Mouse (Mus musculus): Measurements from ENCODE around the gene Rnf7. TPM values are rescaled to one million over a fixed set of nuclear protein-coding genes. Genes with fewer than 3 reads are reported as not detected.

Rnf7 gene
- polyA plus RNA-seq (2015; fragmentation: Nextera tagmentation; extraction: Ambion mirVana), result 111 and 124 TPM in 2 replicates

GRCm38 (mm10) chr9:96478071-96478888 lies at the start of gene Rnf7:
TSS of gene Rnf7 (minus strand) at chr9:96478675.

GRCm38 (mm10) chr9:96524972-96525506 lies 46.6 kb upstream of the Rnf7 start, which contains the start of gene Gm28729:
TSS of gene Gm28729 (minus strand) at chr9:96525264.

Other genes with a start within 250 kb of the Rnf7 start
- 107 and 128 TPM in 2 replicates for gene Atp1b3, start 114.2 kb downstream of the Rnf7 start, polyA plus RNA-seq (2015; fragmentation: Nextera tagmentation; extraction: Ambion mirVana)
- gene Gm28729, start 46.6 kb upstream of the Rnf7 start, polyA plus RNA-seq (2015; fragmentation: Nextera tagmentation; extraction: Ambion mirVana), result not detected in 2 replicates
- 6.2 and 7.6 TPM in 2 replicates for gene Rasa2, start 152.9 kb upstream of the Rnf7 start, polyA plus RNA-seq (2015; fragmentation: Nextera tagmentation; extraction: Ambion mirVana)